Mouse (Mus musculus) lung, adult 2 months (tissue): ENCODE data around the gene Ccdc184.

Experiments
- CTCF ChIP-seq: fragments of 200-500 bp; IDR thresholded peaks from 2 replicates; pipeline ENCODE4 v1.5.1; 2011; ENCODE audit warnings: mild to moderate bottlenecking, low read length, control low read depth; ENCODE audit not compliant: insufficient read depth
- POLR2A ChIP-seq: fragments of 200-500 bp; IDR thresholded peaks from 2 replicates; pipeline ENCODE4 v1.6.1; 2011; ENCODE audit warnings: low read depth, mild to moderate bottlenecking, control low read depth, low read length, borderline replicate concordance; ENCODE audit errors: extremely low read depth

DNA sequence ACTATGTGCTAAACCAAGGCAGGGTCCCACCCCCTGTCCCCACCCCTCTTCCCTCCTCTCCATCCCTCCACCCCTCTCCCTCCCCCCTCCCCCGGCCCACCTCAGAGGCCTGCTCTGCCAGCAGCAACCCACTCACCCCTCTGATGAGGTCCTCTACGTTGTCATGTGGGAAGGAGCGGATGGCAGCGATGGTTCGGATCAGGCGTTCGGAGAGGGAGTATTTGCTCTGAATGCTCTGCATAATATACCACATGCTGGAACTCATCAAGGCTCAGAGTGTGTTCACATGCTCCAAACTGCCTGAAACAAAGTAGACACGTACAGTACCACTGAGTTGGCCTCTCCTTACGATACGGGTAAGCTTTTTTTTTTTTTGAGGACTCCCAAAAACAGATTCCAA, 24.4 kb upstream of the Ccdc184 start:
- TF ChIP-seq POLR2A: no peak
- no peak for TF ChIP-seq CTCF
